Mouse (Mus musculus): ENCODE measurements around the gene Cog1.

- no peak for TF ChIP-seq CTCF (IDR thresholded peaks at IDR 0.05 in 2 of 3, conservative IDR thresholded peaks at IDR 0.05 in 1 of 3; ENCODE audit: control insufficient read depth in 1 of 3, insufficient read depth in 1 of 3, low read depth in 2 of 3, low read length in 3 of 3, poor library complexity in 1 of 3, severe bottlenecking in 1 of 3)
- no peak for TF ChIP-seq E2F4 (IDR thresholded peaks at IDR 0.05; ENCODE audit: borderline replicate concordance, low read depth, low read length)
- no peak for TF ChIP-seq POLR2AphosphoS5 (IDR thresholded peaks at IDR 0.05; ENCODE audit: borderline replicate concordance, low read depth, low read length)
Observed at GRCm38 (mm10) chr11:113687031-113687430, 38.1 kb downstream of the Cog1 start.

All from MEL (cell line).